Mouse (Mus musculus): ENCODE measurements around the gene Tent5c.

DNA sequence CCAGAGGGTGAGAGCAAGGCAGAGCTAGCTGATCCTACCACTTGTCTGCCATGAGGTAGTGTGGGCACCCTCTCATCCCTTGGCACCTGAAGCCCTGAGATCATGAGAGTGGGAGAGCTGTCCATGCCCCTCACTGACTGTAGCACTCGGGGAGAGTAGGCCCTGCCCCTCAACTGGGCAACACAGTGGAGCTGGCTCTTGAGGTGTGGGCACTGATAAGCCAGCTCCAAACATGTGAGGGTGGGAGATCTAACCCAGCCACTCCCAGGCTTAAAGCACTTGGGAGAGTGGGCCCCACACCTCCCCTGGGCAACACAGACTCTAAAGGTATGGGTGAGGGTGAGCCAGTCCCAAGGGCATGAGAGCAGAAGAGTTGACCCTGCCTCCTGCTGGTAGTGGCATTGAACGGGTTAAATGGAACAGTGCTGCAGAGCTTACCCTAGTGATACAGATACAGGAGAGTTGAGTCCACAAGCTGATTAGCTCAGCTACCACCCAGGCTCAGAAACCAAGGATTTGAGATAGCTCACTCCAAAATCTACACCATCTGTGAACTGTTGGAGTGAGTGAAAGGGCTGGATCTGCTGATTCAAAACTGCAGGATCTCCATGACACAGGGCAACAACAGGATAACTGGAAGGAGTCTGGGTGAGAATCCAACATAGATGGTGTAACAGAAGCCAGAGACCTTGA lies 80.6 kb downstream of the Tent5c start:
- TF ChIP-seq CTCF (IDR thresholded peaks at IDR 0.05; ENCODE audit: low read depth): no peak
- TF ChIP-seq EP300 (IDR thresholded peaks at IDR 0.05; ENCODE audit: low read depth): no peak

Measured in liver, postnatal 0 days (tissue).